Mouse (Mus musculus) MEL (cell line): ENCODE data around the gene Tmem108. TPM values are rescaled to one million over a fixed set of nuclear protein-coding genes. Genes with fewer than 3 reads are reported as not detected.

Experiments used
- DNase-seq: peaks from one replicate; pipeline ENCODE4 v3.0.0; 2011; ENCODE audit warnings: low read depth, low spot score
- H3K27ac ChIP-seq: 2 replicates; pipeline ENCODE4 v1.5.1; 2012; ENCODE audit warnings: low read depth, mild to moderate bottlenecking, control low read depth, low read length, moderate library complexity; ENCODE audit not compliant: control insufficient read depth
- H3K27me3 ChIP-seq, 2 experiments: fragments of 150-350 bp in 1 of 2; sonication (generic) in 1 of 2; 2 replicates each; pipeline ENCODE4 v1.6.1; 2012; ENCODE audit warnings: low read length in 2 of 2, mild to moderate bottlenecking in 2 of 2, improper control_type of control experiment in 1 of 2, moderate library complexity in 1 of 2; ENCODE audit not compliant: insufficient read depth in 2 of 2, control insufficient read depth in 1 of 2
- H3K36me3 ChIP-seq, 2 experiments: 2 replicates each; pipeline ENCODE4 v1.6.1; 2012 to 2014; ENCODE audit warnings: low read length in 2 of 2, improper control_type of control experiment in 1 of 2, inconsistent platforms in 1 of 2, mild to moderate bottlenecking in 1 of 2; ENCODE audit not compliant: insufficient read depth in 2 of 2, control insufficient read depth in 1 of 2
- H3K4me1 ChIP-seq, 2 experiments: fragments of 150-350 bp in 1 of 2; sonication (generic) in 1 of 2; 2 replicates each; pipeline ENCODE4 v1.6.1; 2012; ENCODE audit warnings: low read length in 2 of 2, improper control_type of control experiment in 1 of 2, mild to moderate bottlenecking in 1 of 2; ENCODE audit not compliant: insufficient read depth in 2 of 2, control insufficient read depth in 1 of 2
- H3K4me3 ChIP-seq, 2 experiments: fragments of 150-350 bp in 1 of 2; sonication (generic) in 1 of 2; 2 replicates each; pipeline ENCODE4 v1.5.1; 2012; ENCODE audit warnings: low read depth in 2 of 2, low read length in 2 of 2, mild to moderate bottlenecking in 2 of 2, moderate library complexity in 2 of 2, control low read depth in 1 of 2, improper control_type of control experiment in 1 of 2; ENCODE audit not compliant: control insufficient read depth in 1 of 2, insufficient read depth in 1 of 2
- H3K79me2 ChIP-seq: 2 replicates; pipeline ENCODE4 v1.6.1; 2012; ENCODE audit warnings: mild to moderate bottlenecking, low read length, moderate library complexity; ENCODE audit not compliant: control insufficient read depth, poor library complexity, insufficient read depth
- H3K9ac ChIP-seq: 2 replicates; pipeline ENCODE4 v1.6.1; 2012; ENCODE audit warnings: low read depth, mild to moderate bottlenecking, control low read depth, low read length, moderate library complexity; ENCODE audit not compliant: control insufficient read depth, poor library complexity, severe bottlenecking
- H3K9me3 ChIP-seq: fragments of 150-350 bp; sonication (generic); replicated peaks from 2 replicates; pipeline ENCODE4 v1.6.1; 2012; ENCODE audit warnings: mild to moderate bottlenecking, low read length, improper control_type of control experiment, moderate library complexity; ENCODE audit not compliant: insufficient read depth
- E2F4 ChIP-seq: IDR thresholded peaks from 2 replicates; pipeline ENCODE4 v1.6.1; 2011; ENCODE audit warnings: low read depth, low read length, improper control_type of control experiment, borderline replicate concordance
- GABPA ChIP-seq: IDR thresholded peaks from 2 replicates; pipeline ENCODE4 v1.6.1; 2012; ENCODE audit warnings: low read depth, mild to moderate bottlenecking, inconsistent platforms, low read length, improper control_type of control experiment, moderate library complexity
- HCFC1 ChIP-seq: IDR thresholded peaks from 2 replicates; pipeline ENCODE4 v1.6.1; 2012; ENCODE audit warnings: low read depth, mild to moderate bottlenecking, inconsistent platforms, low read length, improper control_type of control experiment, moderate library complexity
- JUND ChIP-seq: IDR thresholded peaks from 2 replicates; pipeline ENCODE4 v1.6.1; 2011; ENCODE audit warnings: low read depth, mild to moderate bottlenecking, improper control_type of control experiment, low read length
- MYB ChIP-seq: IDR thresholded peaks from 2 replicates; pipeline ENCODE4 v1.6.1; 2011; ENCODE audit warnings: mild to moderate bottlenecking, low read depth, low read length, improper control_type of control experiment
- NRF1 ChIP-seq: IDR thresholded peaks from 2 replicates; pipeline ENCODE4 v1.6.1; 2014; ENCODE audit warnings: low read depth, mild to moderate bottlenecking, inconsistent platforms, low read length, improper control_type of control experiment, moderate library complexity; ENCODE audit not compliant: poor library complexity, insufficient read depth, severe bottlenecking
- POLR2AphosphoS2 ChIP-seq: IDR thresholded peaks from 2 replicates; pipeline ENCODE4 v1.6.1; 2011; ENCODE audit warnings: low read length, improper control_type of control experiment
- RAD21 ChIP-seq: IDR thresholded peaks from 2 replicates; pipeline ENCODE4 v1.6.1; 2011; ENCODE audit warnings: mild to moderate bottlenecking, low read depth, low read length, improper control_type of control experiment
- SMC3 ChIP-seq: IDR thresholded peaks from 2 replicates; pipeline ENCODE4 v1.6.1; 2011; ENCODE audit warnings: low read depth, low read length, improper control_type of control experiment
- TAL1 ChIP-seq: IDR thresholded peaks from 2 replicates; pipeline ENCODE4 v1.6.1; 2012; ENCODE audit warnings: mild to moderate bottlenecking, inconsistent platforms, low read length, moderate library complexity, mixed read lengths
- TCF12 ChIP-seq: IDR thresholded peaks from 2 replicates; pipeline ENCODE4 v1.6.1; 2014; ENCODE audit warnings: low read depth, mild to moderate bottlenecking, inconsistent platforms, low read length, improper control_type of control experiment, moderate library complexity
- UBTF ChIP-seq: IDR thresholded peaks from 2 replicates; pipeline ENCODE4 v1.6.1; 2012; ENCODE audit warnings: low read depth, mild to moderate bottlenecking, inconsistent platforms, low read length, improper control_type of control experiment, moderate library complexity, borderline replicate concordance; ENCODE audit not compliant: insufficient read depth
- USF2 ChIP-seq, 2 experiments: IDR thresholded peaks; 2 replicates each; pipeline ENCODE4 v1.6.1; 2011 to 2012; ENCODE audit warnings: improper control_type of control experiment in 2 of 2, low read length in 2 of 2, borderline replicate concordance in 1 of 2, inconsistent platforms in 1 of 2, low read depth in 1 of 2, mild to moderate bottlenecking in 1 of 2; ENCODE audit not compliant: insufficient read depth in 1 of 2
- ZKSCAN1 ChIP-seq: IDR thresholded peaks from 2 replicates; pipeline ENCODE4 v1.6.1; 2012; ENCODE audit warnings: low read depth, mild to moderate bottlenecking, inconsistent platforms, low read length, improper control_type of control experiment, moderate library complexity
- ZNF384 ChIP-seq: IDR thresholded peaks from 2 replicates; pipeline ENCODE4 v1.6.1; 2012; ENCODE audit warnings: low read depth, mild to moderate bottlenecking, inconsistent platforms, low read length, improper control_type of control experiment
- polyA plus RNA-seq, 2 experiments: library from polyadenylated mRNA; stranded (reverse) in 1 of 2; unstranded in 1 of 2; fragments of >175 nt in 1 of 2; fragments of >200 nt in 1 of 2; gene quantifications; 2 replicates each; pipeline versions ENCODE4 v1.2.1 to v1.2.4; 2012; ENCODE audit warnings: low replicate concordance in 2 of 2, low read depth in 1 of 2; ENCODE audit not compliant: insufficient read length in 2 of 2, insufficient read depth in 1 of 2, missing spikeins in 1 of 2
- total RNA-seq: library from RNA; depleted of rRNA; stranded (reverse); fragments of 300-350 nt; gene quantifications from 2 replicates; pipeline ENCODE4 v1.2.3, GENCODE M21; 2012

The Tmem108 gene
- total and polyA plus RNA-seq, 3 experiments, result not detected

DNA sequence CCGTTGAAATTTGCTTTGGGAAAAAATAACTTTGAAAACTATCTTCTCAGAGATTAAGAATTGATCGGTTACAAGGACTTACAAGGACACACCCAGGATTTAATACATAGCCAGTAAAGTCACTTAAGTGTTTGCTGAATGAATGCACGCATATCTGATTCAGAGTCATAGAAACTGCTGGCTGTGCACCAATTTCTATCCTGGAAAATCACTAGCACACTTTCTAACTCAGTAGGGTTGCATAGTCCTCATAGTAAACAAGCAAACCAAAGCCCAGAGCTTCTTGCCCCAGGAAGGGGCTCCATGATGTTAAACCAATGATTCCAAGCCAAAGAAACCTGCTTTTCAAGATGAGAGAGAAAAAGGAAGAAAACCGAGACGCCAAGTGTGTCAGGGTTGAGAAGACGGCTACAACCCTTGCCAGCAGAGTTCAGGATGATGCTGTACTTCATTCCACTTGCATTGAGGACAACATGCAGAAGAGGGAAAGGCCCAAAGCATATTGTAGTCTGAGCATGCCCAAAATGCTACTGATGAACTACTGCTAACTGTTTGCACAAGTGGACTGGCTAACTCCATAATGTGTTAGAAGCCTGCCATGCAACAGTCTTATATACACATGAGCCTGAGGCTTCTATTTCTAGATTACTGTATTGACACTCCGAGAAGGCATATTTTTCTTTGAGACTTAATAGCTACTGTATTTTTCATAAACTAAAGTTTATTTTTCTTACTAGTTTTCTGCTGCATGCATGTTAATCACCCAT, 167.0 kb downstream of the Tmem108 start:
- H3K9ac ChIP-seq, result no peak overlapping the region
- TF ChIP-seq USF2 (IDR thresholded peaks at IDR 0.05; ENCODE audit: borderline replicate concordance in 1 of 2, insufficient read depth in 1 of 2, low read depth in 1 of 2, low read length in 2 of 2) (no peak), SMC3 (no peak)
- no peaks in the 10 kb centered on the region for H3K36me3 ChIP-seq
- no peaks in the 10 kb centered on the region for H3K4me1 ChIP-seq
- no peak overlapping the region for H3K27ac ChIP-seq
- H3K9me3 ChIP-seq, result no peaks in the 10 kb centered on the region
- H3K79me2 ChIP-seq, result no peaks in the 10 kb centered on the region
- no peak overlapping the region for H3K4me3 ChIP-seq
- DNase-seq, result no peak
- H3K27me3 ChIP-seq, result no peaks in the 10 kb centered on the region

DNA sequence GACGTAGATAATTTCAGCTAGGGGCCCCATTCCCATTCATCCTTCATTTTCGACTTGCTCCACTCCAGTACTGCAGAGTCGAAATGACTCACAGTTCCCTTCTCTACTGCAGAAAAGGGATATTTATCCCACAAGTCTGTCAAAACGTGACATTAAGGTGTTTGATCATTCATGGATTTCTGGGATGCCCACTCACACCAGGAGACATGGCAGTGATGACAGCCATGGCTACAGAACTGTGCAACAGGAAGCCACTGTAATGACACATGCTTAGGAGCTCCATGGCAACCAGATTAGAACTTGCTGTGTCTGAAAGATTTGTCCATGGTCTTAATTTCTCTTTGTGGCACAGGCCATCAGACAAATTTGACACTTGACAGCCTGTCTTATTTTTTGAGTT, 168.6 kb downstream of the Tmem108 start:
- no peak overlapping the region for H3K4me3 ChIP-seq
- no peaks in the 10 kb centered on the region for H3K27me3 ChIP-seq
- H3K9me3 ChIP-seq, result no peaks in the 10 kb centered on the region
- H3K79me2 ChIP-seq, result no peaks in the 10 kb centered on the region
- H3K4me1 ChIP-seq, result no peaks in the 10 kb centered on the region
- no peak overlapping the region for H3K9ac ChIP-seq
- no peak for DNase-seq
- no peak overlapping the region for H3K27ac ChIP-seq
- no peaks in the 10 kb centered on the region for H3K36me3 ChIP-seq
- TF ChIP-seq UBTF (no peak), TCF12 (no peak), E2F4 (no peak), ZNF384 (no peak), MYB (no peak), USF2 (IDR thresholded peaks at IDR 0.05; ENCODE audit: borderline replicate concordance in 1 of 2, insufficient read depth in 1 of 2, low read depth in 1 of 2, low read length in 2 of 2) (no peak), ZKSCAN1 (no peak)

DNA sequence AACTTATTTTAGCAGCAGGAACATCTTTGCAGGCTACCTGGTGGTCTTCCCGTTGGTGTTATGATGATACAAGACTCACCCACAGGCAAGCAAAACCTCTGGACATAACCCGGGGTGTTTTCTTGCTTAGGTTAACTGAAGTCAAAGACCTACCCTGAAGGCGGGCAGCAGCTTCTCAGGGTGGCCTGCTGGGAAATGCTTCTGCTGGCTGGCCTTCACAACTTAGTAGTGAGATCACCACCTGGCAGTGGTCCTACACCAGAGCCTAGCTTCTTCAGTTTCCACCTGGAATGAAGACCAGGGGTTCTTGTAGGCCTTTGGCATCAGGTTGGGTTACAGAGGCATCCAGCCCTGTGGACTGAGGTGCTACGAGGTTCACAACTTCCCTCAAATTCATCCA, 169.7 kb downstream of the Tmem108 start:
- Histone ChIP-seq H3K79me2 (no peaks in the 10 kb centered on the region), H3K27me3 (no peaks in the 10 kb centered on the region; a peak in 1 of 4 replicates), H3K36me3 (no peaks in the 10 kb centered on the region), H3K4me3 (no peak overlapping the region), H3K27ac (no peak overlapping the region), H3K9ac (no peak overlapping the region), H3K4me1 (no peaks in the 10 kb centered on the region), H3K9me3 (no peaks in the 10 kb centered on the region)
- TF ChIP-seq TCF12 (no peak), GABPA (no peak), POLR2AphosphoS2 (no peak), HCFC1 (no peak), NRF1 (no peak), ZKSCAN1 (no peak), JUND (no peak), TAL1 (no peak), RAD21 (no peak)
- no peak for DNase-seq
